Mouse (Mus musculus) forebrain, embryonic 10.5 days (tissue): ENCODE measurements around the gene 4930518I15Rik. TPM values are rescaled to one million over a fixed set of nuclear protein-coding genes. Genes with fewer than 3 reads are reported as not detected.

ENCODE experiments used
- DNase-seq: peaks from one replicate; pipeline ENCODE4 v3.0.0-alpha.2; 2017; ENCODE audit warnings: low spot score; ENCODE audit errors: extremely low spot score
- H3K27ac ChIP-seq: fragments of 300-500 bp; sonication (generic); 2 replicates; pipeline ENCODE4 v1.5.1; 2016; ENCODE audit warnings: mild to moderate bottlenecking
- H3K27me3 ChIP-seq: fragments of 300-500 bp; sonication (generic); 2 replicates; pipeline ENCODE4 v1.6.1; 2016; ENCODE audit warnings: mild to moderate bottlenecking; ENCODE audit not compliant: poor library complexity, severe bottlenecking
- H3K36me3 ChIP-seq: fragments of 300-500 bp; sonication (generic); replicated peaks from 2 replicates; pipeline ENCODE4 v1.6.1; 2016; ENCODE audit warnings: mild to moderate bottlenecking, moderate library complexity
- H3K4me1 ChIP-seq: fragments of 300-500 bp; sonication (generic); 2 replicates; pipeline ENCODE4 v1.6.1; 2016
- H3K4me3 ChIP-seq: fragments of 300-500 bp; sonication (generic); 2 replicates; pipeline ENCODE4 v1.5.1; 2016; ENCODE audit warnings: mild to moderate bottlenecking, moderate library complexity
- H3K9me3 ChIP-seq: fragments of 300-500 bp; sonication (generic); 2 replicates; pipeline ENCODE4 v1.6.1; 2016; ENCODE audit warnings: mild to moderate bottlenecking, moderate library complexity
- WGBS: fragments of 180-500 bp; shearing (Covaris S2); methylation state at CpG from one replicate; pipeline ENCODE4 v1.1.7; 2016; 5-methylcytosine and 5-hydroxymethylcytosine counted together
- polyA plus RNA-seq: library from polyadenylated mRNA; unstranded; fragments of >200 nt; fragmentation: Nextera tagmentation; extraction: Ambion mirVana; gene quantifications from 2 replicates; pipeline ENCODE4 v1.2.1, GENCODE M21; 2016

4930518I15Rik gene
- polyA plus RNA-seq, 1 experiment from 2014 or later: 7.7 TPM

DNA sequence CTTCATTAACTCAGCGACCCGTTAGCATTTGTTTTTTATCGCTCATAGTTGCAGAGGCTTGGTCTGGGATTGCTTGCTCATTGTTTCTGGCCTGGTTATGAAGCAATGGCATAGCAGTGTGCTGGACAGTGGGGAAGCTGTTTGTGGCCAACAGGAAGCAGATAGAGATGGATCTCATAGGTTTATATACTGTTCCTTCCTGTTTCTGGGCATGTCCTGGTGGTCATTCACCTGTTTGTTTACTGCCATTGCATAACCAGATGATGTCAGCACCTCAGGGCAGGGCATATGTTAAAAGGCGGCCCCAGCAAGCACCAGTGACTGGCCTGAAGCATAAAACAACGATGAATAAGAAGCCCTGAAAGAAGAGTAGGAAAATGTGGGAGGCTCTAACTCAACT is 7.2 kb downstream of the 4930518I15Rik start:
- no peak for DNase-seq
- peaks cover 17% of the 10 kb centered on the region for H3K4me1 ChIP-seq
- WGBS: 93% methylated on average over 5 of the region's 5 CpGs
- no peak overlapping the region for H3K4me3 ChIP-seq
- peaks cover 95% of the 10 kb centered on the region for H3K36me3 ChIP-seq
- H3K27me3 ChIP-seq: no peaks in the 10 kb centered on the region
- no peak overlapping the region for H3K27ac ChIP-seq
- no peaks in the 10 kb centered on the region for H3K9me3 ChIP-seq

DNA sequence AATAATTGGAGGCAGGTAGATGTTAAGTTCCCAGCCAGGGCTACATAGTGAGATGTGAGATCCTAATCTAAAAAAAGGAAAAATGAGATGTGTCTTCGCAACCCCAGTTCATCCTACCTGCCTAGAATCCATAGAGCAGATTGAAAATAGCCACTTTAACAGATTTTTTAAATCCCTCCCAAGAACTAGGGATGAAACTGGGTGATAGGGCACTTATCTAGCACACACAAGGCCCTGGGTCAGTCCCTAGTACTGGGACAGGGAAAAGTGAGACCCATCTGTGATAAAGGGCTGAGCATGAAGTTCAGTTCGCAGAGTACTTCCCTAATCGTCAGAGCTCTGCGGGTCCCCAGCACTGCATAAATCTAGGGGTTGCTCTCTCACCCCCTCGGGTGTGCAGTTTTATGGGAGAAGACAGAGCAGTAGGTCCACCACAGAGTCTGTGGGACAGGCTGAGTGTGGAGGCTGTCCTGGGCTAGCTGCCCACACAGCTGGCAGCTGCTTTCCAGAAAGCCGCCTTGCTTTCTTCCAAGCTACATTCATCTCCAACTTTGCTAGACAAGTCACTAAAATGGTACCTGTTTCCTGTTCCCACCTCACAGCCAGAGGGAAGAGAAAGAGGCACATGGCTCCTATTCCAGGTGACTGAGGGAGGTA is 9.1 kb downstream of the 4930518I15Rik start:
- Histone ChIP-seq H3K27ac (no peak overlapping the region), H3K4me1 (peaks cover 35% of the 10 kb centered on the region), H3K27me3 (no peaks in the 10 kb centered on the region), H3K36me3 (peaks cover 97% of the 10 kb centered on the region), H3K4me3 (no peak overlapping the region), H3K9me3 (no peaks in the 10 kb centered on the region)
- 95% methylated on average over 6 of the region's 6 CpGs for WGBS
- no peak for DNase-seq

DNA sequence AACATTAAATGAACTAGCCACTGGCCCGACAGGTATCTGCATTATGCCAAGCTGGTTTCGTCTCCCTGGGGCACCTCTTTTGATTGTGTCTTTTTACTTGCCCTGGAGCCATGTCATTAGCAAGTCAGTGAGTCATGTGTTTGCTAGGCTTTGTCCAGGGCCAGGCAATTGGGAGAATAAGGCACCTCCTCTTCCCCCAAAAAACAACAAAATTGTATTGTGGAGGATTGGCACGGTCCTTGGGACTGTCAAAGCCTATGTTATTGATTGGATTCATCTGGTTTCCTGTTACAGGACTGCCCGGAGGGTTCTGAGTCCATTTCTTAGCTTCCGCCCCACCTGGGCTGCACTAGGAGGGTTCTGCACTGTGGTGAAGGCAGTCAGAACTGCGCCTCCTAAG is 10.1 kb downstream of the 4930518I15Rik start:
- Histone ChIP-seq H3K27ac (no peak overlapping the region), H3K4me1 (peaks cover 45% of the 10 kb centered on the region), H3K9me3 (no peaks in the 10 kb centered on the region), H3K4me3 (no peak overlapping the region), H3K36me3 (peaks cover 95% of the 10 kb centered on the region), H3K27me3 (no peaks in the 10 kb centered on the region)
- no peak for DNase-seq
- WGBS: 71% methylated on average over 6 of the region's 6 CpGs

DNA sequence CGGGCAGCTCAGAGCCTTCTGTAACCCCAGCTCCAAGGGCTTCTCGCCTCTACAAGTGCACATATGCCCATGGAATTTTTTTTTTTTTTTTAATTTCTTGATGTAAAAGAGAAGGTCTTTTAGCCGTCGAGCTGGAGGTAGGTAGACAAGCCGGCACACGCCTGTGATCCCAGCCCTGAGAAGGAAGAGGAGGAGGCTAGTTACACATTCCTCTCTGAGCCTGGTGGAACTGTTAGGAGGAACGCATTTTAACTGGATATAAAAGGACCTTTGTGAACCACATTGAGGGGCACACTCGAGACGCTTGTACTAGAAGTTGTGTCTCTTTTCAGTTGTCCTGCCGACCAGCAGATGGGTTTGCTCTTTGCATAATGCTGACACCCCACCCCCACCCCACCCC is 13.0 kb downstream of the 4930518I15Rik start:
- H3K4me1 ChIP-seq: peaks cover 61% of the 10 kb centered on the region
- H3K36me3 ChIP-seq: peaks cover 65% of the 10 kb centered on the region
- no peaks in the 10 kb centered on the region for H3K27me3 ChIP-seq
- no peak overlapping the region for H3K4me3 ChIP-seq
- WGBS: 68% methylated on average over 10 of the region's 10 CpGs
- H3K9me3 ChIP-seq: no peaks in the 10 kb centered on the region
- H3K27ac ChIP-seq: peak overlapping the region; percentile 26; the same call in 1 of the 2 replicates
- DNase-seq: no peak

DNA sequence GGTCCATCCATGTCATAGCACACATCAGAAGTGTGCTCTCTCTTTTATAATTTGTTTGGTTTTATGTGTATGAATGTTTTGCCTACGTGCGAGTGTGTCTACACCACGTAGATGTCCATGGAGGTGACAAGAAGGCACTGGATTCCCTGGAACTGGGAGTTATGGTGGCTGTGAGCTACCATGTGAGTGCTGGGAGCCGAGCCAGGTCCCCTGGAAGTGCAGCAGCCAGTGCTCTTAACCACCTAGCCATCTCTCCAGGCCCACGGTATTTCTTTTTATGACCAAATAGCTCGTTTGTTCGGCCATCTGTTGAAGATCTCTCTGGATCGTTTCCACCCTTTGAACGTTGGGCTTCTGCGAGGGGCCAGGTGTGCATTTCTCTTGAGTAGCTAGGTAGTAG is 14.4 kb downstream of the 4930518I15Rik start:
- H3K27ac ChIP-seq: 0 out of 2 replicates have a peak overlapping the region, but pooled peaks have one; percentile 46
- no peaks in the 10 kb centered on the region for H3K27me3 ChIP-seq
- H3K4me3 ChIP-seq: peak overlapping the region; percentile 95
- DNase-seq: no peak
- 87% methylated on average over 10 of the region's 10 CpGs for WGBS
- H3K36me3 ChIP-seq: peaks cover 51% of the 10 kb centered on the region
- peaks cover 75% of the 10 kb centered on the region for H3K4me1 ChIP-seq
- no peaks in the 10 kb centered on the region for H3K9me3 ChIP-seq

DNA sequence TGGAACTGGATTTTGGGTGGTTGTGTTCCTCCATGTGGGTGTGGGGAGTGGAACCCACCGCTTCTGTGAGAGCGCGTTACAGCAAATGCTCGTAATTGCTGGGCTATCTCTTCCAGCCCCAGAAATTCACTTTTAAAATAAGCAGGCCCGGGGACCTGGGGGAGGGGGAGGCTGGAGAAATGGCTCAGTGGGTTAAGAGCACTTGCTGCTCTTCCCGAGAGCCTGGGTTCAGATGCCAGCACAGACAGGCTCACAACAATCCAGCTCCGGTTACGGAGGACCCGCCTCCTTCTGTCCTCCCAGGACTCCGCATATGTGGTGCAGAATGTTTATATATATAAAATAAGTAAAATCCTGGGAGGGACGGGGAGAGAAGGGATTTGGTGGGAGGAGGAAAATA is 15.0 kb downstream of the 4930518I15Rik start:
- 11% methylated on average over 11 of the region's 11 CpGs for WGBS
- Histone ChIP-seq H3K4me3 (peak overlapping the region; percentile 95), H3K36me3 (peaks cover 51% of the 10 kb centered on the region), H3K27ac (peak overlapping the region; percentile 97), H3K9me3 (no peaks in the 10 kb centered on the region), H3K4me1 (peaks cover 74% of the 10 kb centered on the region), H3K27me3 (no peaks in the 10 kb centered on the region)
- DNase-seq: no peak

DNA sequence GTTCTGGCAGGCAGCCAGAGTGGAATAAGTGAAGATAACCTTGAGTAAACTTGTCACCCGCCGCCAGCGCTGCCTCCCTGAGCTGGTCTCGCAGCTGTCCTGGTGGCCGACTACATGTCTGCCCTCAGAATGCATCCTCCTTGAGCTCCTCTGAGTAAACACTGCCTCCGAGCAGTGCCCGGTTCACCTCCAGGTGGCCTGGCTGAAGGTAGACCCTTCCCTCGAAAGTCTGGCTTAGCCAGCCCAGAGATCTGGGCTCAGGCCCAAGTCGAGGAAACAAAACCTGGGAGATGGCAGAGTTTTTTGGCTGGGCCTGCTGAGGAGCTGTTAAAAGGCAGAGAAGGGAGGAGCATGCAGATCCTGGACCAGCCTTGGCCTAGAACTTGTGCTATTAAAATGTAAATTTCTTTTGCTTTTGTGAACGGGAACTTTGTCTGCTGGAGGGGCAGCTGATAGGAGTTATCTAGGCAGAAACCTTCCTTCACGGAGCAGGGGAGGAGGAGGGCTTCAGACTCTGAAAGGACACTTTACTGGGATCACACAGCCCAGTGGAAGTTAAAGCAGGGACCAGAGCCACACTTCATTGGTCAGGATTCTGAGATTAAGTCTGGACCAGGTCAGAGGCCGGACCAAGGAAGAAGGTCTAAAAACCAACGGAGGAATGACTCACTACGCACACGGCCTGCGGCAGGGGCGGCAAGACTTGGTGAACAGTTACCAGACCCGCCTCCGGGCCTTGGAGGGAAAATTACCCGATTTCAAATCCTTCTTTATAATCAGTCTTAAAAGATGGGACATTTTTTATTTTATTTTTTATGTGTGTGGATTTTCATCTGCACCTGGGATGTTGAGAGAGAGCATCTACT is 15.7 kb downstream of the 4930518I15Rik start:
- no peaks in the 10 kb centered on the region for H3K9me3 ChIP-seq
- DNase-seq: peak; percentile 37
- H3K27me3 ChIP-seq: no peaks in the 10 kb centered on the region
- peaks cover 51% of the 10 kb centered on the region for H3K36me3 ChIP-seq
- WGBS: 2% methylated on average over 20 of the region's 20 CpGs
- peaks cover 68% of the 10 kb centered on the region for H3K4me1 ChIP-seq
- peak overlapping the region; percentile 95 for H3K4me3 ChIP-seq
- peak overlapping the region; percentile 97 for H3K27ac ChIP-seq

DNA sequence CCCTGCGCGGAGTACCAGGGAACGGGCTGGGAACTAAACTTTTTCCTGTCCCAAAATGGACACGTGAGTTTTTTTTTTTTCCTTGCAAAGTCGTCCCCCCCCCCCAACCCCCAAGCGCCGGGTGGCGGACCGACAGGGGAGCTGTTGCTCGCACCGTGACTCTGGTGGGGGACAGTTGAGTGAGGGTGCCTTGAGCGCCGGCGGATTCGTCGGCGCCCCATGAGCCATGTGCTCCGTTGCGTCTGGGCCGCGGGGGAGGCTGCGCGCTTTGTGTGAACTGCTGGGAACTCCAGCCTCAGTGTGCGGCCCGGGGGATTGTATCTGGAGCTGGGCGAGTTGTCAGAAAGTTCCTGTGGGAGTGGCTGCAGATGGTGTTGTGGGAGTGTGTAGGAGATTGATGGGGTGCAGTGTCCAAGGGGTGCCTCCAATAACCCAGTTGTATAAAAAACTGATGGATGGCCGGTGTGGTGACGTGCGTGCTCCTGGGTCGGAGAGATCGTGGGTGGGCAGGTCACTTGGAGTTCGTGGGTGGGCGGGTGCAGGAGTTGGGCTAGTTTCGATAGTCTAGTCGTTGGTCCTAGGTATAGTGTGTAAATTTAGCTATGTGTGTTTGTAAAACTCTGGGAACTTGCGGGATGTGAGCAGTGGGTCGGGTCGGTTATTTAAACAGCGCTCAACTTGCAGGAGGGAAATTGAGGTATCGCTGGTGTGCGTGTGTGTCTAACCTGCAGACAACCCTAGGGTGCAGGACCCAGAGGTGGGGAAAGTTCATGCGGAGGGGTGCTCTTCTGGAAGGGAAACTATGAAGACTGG is 16.5 kb downstream of the 4930518I15Rik start:
- WGBS: under 1% methylated on average over 42 of the region's 42 CpGs
- H3K4me1 ChIP-seq: peaks cover 65% of the 10 kb centered on the region

DNA sequence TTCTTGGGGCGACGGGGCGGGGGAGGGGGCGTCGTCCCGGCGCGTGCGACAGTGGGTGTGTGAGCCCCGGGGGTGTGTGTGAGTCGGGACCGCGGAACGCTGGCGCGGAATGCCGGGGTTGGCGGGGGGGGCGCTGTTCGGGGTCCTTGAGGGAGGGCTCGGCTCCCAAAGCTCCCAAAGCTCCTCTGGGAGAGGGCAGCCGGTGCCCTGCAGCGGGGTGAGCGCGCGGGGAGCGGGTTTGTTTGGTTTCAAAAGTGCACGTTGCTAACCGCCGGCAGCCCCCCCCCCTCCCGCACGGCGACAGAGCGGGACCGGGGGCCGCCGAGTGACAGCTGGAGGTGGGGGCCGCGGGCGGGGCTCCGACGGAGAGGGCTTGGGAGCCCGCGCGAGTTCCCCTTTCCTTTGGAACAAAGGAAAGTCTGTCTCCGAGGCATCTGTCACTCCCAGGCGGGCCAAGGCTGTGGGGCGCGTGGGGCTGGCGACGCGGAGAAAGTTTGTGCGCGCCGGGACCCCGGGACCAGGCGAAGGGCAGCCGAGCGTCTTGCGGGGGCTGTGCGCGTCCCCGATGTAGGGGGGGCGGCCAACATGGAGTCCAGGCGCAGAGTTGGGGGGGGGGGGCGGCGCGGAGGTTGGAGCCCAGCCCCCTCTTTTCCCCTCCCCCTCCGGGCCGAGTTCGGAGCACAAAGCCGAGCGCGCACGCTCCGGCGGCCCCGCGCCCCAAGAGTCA is 17.3 kb downstream of the 4930518I15Rik start:
- Histone ChIP-seq H3K36me3 (peaks cover 51% of the 10 kb centered on the region), H3K9me3 (no peaks in the 10 kb centered on the region), H3K4me1 (peaks cover 61% of the 10 kb centered on the region), H3K27me3 (no peaks in the 10 kb centered on the region), H3K4me3 (peak overlapping the region; percentile 95), H3K27ac (peak overlapping the region; percentile 97)
- WGBS: under 1% methylated on average over 73 of the region's 79 CpGs
- peak; percentile 73 for DNase-seq

More for the DNA sequence above, 16.5 kb downstream of the 4930518I15Rik start:
- Histone ChIP-seq H3K4me3 (peak overlapping the region; percentile 95), H3K9me3 (no peaks in the 10 kb centered on the region), H3K36me3 (peaks cover 51% of the 10 kb centered on the region), H3K27ac (peak overlapping the region; percentile 97), H3K27me3 (no peaks in the 10 kb centered on the region)
- peak; percentile 70 for DNase-seq

DNA sequence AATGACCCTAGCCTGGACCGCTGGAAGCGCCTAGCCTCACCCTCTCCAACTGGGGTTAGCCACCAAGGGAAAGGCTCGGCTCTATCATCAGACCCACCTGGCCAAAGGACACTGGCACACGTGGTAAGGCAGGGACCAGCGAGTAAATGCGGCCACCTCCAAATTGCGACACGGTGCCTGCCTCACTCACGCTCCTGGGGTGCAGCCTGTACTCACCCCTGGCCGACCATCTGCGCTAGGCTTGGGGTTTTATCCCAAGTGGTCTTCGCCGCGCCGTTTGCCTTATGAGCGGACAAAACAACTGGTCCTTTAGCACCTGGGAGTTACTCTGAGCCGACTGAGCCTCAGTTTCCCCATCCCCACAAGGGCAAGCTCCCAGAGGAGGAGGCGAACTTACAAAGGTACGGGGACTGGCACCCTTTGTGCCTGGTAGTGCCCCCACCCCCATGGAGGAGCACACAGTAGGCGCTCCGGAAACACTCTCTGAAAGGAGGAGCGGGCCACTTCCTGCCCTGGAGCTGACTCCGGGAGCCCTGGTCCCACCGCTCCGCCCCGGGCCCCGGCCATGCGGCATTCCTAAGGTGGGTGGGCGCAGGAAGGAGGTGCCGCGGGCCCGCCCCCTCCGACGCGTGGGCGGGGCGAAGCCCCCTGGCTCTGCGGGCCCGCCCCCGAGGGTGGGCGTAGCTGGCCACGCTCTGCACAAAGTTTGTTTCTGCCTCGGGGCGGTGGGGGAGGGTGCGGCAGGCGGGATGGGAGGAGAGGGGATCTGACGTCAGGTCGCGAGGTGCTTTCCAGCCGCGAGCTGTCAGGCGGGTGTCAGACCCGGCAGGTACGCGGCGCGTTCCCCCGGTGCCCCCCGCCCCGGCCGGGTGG is 18.2 kb downstream of the 4930518I15Rik start, which contains the start of gene Tgif2:
Tgif2 (plus strand) TSS at position 689 of the 873 bp plus-strand sequence.
- peak within 1 kb of the TSS; percentile 95 for H3K4me3 ChIP-seq
- H3K4me1 ChIP-seq: peaks cover 52% of the 10 kb centered on the region
- peak; percentile 96 for DNase-seq

DNA sequence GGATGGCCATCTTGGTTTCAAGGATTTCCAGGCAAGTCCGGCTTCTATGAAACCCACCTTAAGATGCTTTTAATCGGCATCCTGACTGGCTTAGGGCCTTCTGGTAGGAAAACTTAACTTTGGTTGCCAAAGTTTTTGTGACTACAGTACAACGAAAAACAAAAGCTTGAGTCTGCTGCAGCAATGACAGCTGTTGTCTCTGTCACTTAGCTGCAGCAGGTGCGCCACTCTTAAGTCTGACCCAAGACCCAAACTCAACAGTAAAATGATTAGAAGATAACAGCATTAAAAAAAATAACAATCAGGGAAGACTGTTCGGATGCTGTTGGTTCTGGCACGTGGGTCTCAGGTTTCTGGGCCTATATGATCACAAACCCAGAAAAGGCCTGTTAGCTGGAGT is 18.9 kb downstream of the 4930518I15Rik start:
- H3K4me1 ChIP-seq: peaks cover 45% of the 10 kb centered on the region
- WGBS: 66% methylated on average over 6 of the region's 6 CpGs
- peaks cover 51% of the 10 kb centered on the region for H3K36me3 ChIP-seq
- peak overlapping the region; percentile 97 for H3K27ac ChIP-seq
- H3K9me3 ChIP-seq: peaks cover 4% of the 10 kb centered on the region; the same call in 1 of the 2 replicates
- no peak for DNase-seq
- H3K27me3 ChIP-seq: no peaks in the 10 kb centered on the region
- H3K4me3 ChIP-seq: peak overlapping the region; percentile 95

More for the DNA sequence above, 18.2 kb downstream of the 4930518I15Rik start, which contains the start of gene Tgif2:
- Histone ChIP-seq H3K27ac (peak within 1 kb of the TSS; percentile 97), H3K36me3 (peaks cover 51% of the 10 kb centered on the region), H3K27me3 (no peaks in the 10 kb centered on the region), H3K9me3 (no peaks in the 10 kb centered on the region; the same call in 1 of the 2 replicates)
- 1% methylated on average over 61 of the region's 61 CpGs for WGBS
